Mouse (Mus musculus) small intestine, adult 2 months (tissue): ENCODE data around the gene Crocc2.

Experiments used
- CTCF ChIP-seq: fragments of 200-500 bp; IDR thresholded peaks from 2 replicates; pipeline ENCODE4 v1.5.1; 2012; ENCODE audit warnings: low read depth, mild to moderate bottlenecking, control low read depth, inconsistent platforms, low read length, moderate library complexity, mixed read lengths; ENCODE audit not compliant: insufficient replicate concordance, insufficient read length; ENCODE audit errors: extremely low read depth
- POLR2A ChIP-seq: fragments of 200-500 bp; IDR thresholded peaks from 2 replicates; pipeline ENCODE4 v1.6.1; 2012; ENCODE audit warnings: low read depth, mild to moderate bottlenecking, control low read depth, inconsistent platforms, low read length, moderate library complexity

- TF ChIP-seq POLR2A (no peak), CTCF (no peak)
Observed at GRCm38 (mm10) chr1:93118816-93119215, 49.7 kb upstream of the Crocc2 start.
